Mouse (Mus musculus): Measurements from ENCODE around the gene Zfp872.

DNA sequence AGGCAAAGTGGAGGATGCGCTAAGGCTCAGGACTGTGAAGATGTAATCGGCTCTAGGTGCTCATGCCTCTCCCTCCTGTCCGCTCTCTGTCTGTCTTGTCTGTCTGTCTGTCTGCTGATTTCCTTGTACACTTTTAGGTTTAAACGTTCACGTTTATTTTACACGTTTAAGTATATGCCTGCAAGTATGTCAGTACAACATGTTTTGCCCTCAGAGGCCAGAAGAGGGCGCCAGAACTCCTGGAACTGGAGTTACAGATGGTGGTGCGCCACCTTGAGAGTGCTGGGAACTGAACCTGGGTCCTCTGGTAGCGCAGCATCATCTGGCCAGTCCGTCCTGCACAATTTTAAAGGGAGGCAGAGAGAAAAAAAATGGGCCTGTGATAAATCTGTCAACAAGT lies 21.2 kb upstream of the Zfp872 start:
- no peak for TF ChIP-seq POLR2A (IDR thresholded peaks at IDR 0.05; ENCODE audit: borderline replicate concordance, extremely low read depth, insufficient read depth, insufficient read length, poor library complexity, severe bottlenecking)
- TF ChIP-seq CTCF (IDR thresholded peaks at IDR 0.05; ENCODE audit: borderline replicate concordance, extremely low read depth, insufficient read depth, insufficient read length) = no peak

All from brain, embryonic 14.5 days (tissue).